Mouse (Mus musculus) CD4-positive, CD25-positive, alpha-beta regulatory T cell, adult 2 months (primary cell): Measurements from ENCODE around the gene Acsbg2.
A peak's percentile ranks its signal among the peaks of the same experiment; 100 is the strongest.
"Not testable (repeated sequence)": the region's sequence is repeated elsewhere in the genome, so short reads cannot be mapped to it uniquely, and the experiment has no call there.

Source experiments
- DNase-seq: peaks from one replicate; pipeline ENCODE4 v3.0.0-alpha.2; 2012; ENCODE audit warnings: low read depth, low spot score

The Acsbg2 gene

DNA sequence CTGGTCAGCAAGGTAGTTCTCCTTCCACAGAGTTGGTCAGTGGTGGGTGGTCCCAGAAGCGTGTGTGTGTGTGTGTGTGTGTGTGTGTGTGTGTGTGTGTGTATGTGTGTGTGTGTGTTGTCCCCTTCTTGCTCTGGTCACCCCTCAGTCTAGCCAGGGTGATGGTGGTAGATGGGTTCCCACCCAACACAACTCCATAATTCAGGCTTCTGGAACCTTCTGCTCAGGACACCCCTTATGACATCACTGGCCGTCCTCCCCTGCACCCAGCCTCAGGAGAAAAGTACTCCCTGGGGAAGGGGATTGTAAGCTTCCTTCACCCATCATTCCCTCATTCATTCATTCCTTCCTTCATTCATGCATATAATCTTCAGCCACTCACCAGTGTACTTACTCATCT is at the start of gene Acsbg2:
Gene Acsbg2 (minus strand): TSS at position 211 of the 400 bp plus-strand sequence.
- DNase-seq = no peak

DNA sequence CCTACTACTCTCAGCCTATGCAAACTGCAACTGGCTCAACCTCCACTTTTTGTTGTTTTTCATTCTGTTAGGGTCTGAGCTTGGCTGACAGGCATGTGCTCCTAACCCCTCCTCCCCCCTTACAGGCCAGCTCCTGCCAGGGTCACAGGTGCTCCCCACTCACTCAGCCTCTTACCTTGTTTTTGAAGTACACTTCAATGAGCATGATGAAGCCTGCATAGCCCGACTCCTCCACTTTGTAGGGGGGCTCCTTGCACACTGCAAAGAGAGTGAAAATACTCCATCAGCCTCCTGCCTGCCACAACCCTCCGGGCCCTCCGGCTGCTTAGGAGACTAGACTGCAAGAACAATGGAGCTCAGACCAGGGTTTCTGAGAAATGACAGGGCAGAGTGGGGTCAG is 45.5 kb upstream of the Acsbg2 start:
- no peak for DNase-seq

DNA sequence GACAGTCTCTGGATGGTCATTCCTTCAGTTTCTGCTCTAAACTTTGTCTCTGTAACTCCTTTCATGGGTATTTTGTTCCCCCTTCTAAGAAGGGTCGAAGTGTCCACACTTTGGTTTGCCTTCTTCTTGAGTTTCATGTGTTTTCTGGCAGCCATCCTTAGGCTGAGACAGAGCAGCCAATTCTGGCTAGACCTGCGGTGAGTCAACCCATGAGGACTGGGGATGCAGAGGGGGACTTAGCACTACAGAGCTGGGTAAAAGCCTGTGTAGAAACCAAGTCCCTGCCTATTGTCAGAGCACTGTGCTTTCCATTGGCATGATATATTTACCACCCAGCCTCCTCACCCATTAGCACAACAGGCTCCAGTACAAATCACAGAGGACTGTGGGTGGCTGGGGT is 42.9 kb upstream of the Acsbg2 start:
- DNase-seq = no peak

DNA sequence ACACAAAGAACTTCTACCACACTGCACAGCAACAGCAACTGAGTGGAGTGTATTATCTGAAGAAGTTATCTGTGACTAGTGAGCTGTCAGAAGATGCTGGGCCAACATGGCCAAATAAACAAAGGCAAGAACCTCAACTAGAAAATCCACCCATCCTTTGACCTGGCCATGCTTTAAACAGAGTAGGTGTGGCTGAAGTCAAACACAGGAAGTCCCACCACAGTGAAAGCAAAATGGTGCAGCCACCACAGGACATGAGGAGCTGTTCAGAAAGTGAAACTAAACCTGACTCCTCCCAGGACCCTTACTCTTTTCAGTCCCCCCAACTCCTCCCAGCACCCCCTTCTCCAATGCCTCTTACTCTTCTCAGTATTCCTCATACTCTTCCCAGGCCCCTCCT is 39.2 kb upstream of the Acsbg2 start:
- DNase-seq = peak; percentile 19

DNA sequence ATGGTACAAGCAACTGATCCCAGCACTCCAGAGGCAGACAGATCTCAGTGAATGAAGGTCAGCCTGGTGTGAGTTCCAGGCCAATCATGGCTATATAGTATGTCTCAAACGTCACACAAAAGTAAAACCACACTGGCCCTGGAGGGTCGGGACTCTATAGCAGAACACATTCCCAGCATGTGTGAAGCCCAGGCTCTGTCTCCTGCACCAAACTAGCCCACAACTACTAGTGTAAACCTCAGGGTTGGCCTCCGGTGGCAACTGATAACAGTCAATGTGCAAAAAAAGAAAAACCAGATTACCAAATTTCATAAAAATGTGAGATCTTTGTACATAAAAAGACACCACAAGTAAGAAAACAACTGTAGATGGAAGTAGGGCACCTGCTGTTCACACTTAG is 38.8 kb upstream of the Acsbg2 start:
- DNase-seq = no peak

DNA sequence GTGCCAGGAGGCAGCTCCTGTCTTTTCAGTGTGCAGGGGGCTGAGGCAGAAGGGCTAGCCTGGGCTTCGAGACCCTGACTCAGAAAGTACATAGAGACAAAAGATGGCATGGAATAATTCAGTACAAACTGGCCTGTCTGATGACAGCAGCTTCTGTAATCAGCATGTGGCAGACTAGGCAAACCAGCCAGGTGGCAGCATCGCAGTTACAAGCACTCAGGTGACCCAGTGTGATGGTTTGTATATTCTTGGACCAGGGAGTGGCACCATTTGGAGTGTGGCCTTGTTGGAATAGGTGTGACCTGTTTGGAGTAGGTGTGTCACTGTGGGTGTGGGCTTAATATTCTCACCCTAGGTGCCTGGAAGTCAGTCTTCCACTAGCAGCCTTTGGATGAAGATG is 35.5 kb upstream of the Acsbg2 start:
- not testable (repeated sequence) for DNase-seq

DNA sequence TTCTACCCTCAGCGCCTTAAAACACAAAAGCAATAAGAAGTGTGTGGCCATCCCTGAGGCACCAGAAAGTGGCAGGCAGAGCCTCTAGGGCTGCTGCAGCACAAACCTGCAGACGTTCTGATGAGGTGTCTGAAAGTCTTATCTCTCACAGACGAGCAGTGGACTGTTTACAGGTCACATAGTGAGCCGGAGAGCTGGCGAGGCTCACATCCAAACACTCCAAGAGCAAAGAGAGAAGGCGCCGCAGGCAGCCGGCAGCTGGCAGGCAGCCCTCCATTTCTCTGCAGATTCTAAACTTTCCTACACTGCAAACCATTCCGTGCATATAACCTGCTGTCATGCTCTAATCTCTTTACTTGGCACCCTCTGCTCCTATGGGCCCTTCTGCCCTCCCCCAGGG is 33.6 kb upstream of the Acsbg2 start:
- DNase-seq = no peak

DNA sequence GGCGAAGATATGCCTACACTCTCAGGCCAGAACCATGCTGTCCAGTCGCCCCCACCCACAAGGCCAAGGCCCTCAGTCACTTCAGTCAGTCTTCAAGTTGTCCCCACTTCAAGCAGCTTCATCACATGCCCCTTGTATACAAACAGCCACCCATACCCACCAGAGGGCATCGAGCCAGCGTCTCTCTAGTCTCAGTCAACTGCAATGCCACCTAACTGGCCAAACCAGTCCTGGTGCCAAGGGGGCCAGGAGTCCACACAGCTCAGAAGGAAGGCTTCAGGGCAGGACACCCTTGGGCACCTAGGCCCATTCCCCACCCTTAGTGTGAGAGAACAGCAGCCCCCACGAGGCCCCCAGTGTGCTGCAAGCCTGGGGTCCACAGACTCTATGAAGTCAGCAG is 32.8 kb upstream of the Acsbg2 start:
- no peak for DNase-seq

DNA sequence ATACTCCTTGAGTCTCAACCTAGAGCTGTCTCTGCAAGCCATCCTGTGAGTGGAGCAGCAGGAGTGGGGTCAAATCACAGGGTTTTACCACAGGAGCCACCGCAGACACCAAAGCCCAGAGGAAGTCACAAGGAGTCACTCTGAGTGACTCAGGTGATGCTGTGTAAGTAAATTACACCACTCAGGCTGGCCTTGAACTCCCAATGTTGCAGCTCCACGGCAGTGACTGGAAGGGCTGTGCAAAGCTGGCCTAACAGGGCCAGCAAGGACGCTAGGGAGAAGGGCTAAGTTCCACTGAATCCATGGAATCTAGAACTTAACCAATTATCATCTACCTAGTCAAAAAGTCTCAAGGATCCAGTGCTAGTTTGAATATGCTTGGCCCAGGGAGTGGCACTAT is 31.9 kb upstream of the Acsbg2 start:
- DNase-seq = no peak

DNA sequence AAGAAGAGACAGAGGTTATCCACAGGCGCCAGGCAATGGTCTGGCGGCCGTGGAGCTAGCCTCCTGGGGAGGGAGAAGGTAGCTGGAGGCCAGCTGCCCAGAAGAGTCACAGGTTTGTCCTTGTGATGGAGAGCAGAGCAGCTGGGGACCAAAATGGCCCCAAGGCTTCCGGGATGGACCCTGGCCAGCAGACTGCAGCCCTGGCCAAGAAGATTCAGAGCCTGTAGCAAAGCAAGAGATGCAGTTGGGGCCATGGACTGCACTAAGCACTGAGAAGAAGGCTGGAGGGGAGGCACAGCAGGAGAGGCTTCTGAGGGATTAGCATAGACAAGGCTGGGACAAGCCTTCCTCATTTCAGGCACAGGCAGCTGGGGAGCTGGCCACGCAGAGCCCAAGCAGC is 28.5 kb upstream of the Acsbg2 start:
- no peak for DNase-seq

DNA sequence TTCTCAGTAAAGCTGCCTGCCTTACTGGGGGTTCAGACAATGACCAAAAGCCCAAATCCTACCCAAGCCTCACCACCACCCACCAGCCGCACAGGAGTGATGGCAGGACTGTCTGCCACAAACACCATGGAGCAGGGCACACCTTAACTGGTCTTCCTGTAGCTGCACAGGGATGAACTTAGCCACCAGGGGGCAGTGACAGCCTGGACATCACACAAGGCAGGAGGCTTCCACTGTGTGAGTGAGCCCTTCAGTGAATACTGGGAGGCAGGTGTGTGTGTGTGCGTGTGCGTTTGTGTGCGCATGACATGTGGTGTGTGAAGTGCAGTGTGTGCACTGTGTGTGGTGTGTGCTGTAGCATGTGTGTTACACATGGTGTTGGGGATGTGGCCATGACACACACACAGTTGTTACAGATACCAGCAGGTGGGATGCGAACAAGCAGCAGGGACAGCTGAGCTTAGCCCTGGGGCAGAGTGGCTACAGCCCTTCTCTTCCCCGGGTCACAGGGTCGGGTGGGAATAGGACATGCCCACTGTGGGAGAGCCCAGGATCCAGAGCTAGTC is 23.5 kb upstream of the Acsbg2 start:
- peak; percentile 90 for DNase-seq

DNA sequence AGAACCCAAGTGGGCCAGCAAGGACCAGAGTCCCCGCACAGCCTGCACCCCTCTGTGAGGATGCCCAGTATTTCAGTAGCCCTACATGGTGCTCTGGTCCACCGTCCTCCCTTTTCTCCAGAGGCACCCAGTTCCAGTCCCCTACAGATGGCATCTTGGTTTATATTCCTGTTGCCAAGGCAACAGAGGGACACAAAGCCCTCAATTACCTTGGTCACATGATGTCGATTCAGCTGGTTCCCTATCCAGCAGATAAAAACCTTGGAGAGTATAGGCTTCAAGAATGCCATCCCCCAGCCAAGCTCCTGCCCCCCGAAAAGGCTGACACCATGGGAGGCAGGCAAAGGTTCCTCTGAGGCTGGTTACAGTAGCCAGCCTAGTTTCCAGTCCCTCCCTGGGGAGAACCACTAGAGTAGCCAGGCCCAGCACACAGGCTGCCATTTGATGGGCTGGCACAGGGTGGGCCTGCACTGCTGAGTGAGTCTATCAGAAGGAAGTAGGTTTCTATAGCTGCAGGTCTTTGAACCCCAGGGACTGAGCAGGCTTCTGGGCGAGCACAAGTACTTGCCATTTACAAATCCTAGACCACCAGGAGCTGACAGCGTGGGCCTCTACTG is 22.4 kb upstream of the Acsbg2 start:
- no peak for DNase-seq

DNA sequence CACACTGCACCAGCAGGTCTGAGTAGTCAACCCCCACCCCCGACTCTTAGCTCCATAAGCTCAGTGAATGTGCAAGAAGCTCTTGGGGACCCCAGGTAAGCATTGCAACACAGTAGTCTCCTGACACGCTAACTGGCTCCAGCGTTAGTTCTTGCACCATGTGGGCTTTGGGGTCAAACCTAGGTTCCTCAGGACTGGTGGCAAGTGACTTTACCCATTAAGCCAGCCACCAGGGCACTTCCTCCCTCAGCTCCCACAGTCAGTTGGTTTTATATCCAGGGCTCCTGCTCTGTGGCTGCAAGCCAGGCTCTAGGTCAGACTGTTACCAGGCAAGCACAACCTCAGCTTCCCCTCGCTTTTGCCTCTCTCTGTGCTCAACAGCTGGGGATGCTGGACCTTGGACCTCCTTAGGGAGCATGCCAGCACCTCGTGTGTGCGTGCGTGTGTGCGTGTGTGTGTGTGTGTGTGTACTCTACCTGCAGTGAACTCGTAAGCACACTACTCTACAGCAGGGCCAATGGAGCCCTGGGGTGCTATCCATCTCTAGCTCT is 21.2 kb upstream of the Acsbg2 start:
- DNase-seq = no peak

DNA sequence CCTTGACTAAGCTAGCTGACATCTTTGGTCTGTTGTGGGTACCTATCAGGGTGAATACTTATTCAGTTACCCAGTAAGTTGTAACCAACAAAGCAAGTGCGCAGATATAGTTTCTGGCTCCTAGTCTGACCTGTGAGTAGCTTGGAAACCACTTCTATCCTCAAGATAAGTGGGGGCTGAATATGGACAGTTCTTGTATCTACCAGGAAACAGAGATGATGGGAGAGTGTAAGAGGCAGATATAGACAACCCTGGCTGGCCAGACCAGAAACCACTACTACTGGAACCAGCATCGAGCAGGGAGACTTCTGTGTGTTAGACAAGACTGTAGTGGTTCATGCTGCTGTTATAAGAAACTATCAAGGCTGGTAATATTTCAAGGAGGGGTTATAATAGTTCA is 15.8 kb upstream of the Acsbg2 start:
- DNase-seq = no peak

DNA sequence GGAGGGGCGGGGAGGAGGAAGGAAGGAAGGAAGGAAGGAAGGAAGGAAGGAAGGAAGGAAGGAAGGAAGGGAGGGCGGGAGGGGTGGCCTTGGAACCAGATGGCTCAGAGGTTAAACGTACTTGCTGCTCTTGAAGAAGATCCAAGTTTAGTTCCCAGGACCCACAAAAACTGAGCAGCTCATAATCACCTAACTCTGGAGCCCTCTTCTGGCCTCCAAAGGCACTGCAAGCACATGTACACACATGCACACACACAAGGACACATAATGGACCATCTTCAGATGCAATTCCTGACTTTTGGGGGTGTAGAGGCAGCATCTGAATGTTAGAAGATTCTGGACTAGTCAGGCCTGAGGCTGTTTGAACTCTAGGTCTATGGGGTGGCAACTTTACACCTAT is 13.8 kb upstream of the Acsbg2 start:
- DNase-seq = no peak

DNA sequence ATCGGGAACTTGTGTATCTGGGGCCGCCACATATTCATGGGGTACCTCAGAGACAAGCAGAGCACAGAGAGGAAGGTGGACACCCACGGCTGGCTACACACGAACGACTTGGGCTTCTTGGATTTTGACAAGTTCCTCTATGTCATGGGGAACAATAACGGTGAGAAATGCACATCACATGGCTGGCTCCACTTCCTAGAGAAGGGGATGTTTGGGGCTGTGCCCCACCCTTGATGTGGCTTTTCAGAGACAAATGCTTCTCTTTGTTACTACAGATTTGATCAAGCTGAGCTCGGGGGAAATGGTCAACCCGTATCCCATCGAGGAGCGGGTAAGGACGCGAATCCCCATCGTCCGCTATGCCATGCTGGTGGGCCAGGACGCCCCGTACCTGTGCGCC is 10.6 kb upstream of the Acsbg2 start:
- peak; percentile 30 for DNase-seq

DNA sequence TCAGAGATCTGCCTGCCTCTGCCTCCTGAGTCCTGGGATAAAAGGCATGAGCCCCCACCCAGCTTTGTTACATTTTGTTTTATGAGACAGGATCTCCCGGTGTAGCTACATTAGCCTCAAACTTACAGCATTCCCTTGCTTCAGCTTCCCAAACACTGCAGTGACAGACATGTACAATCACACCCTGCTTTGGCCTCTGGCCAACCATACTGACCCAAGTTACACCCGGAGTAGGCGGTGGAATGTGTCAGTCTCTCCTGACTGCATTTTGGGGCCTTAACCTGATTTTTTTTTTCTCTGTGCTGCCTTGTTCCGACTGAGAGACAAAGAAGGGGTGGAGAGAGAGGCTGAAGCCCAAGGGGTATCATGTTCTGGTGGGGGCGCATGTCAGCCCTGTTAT is 10.1 kb upstream of the Acsbg2 start:
- DNase-seq = no peak

DNA sequence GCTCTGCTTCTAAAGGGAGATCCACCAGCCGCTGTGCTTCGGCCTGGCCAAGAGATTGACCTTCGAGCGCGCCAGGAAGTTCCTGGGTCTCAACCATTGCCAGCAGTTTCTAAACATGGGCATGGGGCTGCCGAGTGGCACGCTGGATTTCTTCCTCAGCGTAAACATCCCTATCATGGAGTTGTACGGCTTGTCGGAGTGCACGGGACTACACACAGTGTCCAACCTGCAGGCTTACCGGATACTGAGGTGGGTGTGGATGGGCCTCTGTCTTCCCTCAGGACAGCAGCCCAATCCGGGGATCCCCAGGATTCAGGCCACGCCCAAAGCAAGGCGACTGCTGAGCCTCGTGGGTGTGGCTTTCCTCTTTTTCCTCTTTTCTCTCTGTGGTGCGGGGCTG is 9.4 kb upstream of the Acsbg2 start:
- peak; percentile 20 for DNase-seq

DNA sequence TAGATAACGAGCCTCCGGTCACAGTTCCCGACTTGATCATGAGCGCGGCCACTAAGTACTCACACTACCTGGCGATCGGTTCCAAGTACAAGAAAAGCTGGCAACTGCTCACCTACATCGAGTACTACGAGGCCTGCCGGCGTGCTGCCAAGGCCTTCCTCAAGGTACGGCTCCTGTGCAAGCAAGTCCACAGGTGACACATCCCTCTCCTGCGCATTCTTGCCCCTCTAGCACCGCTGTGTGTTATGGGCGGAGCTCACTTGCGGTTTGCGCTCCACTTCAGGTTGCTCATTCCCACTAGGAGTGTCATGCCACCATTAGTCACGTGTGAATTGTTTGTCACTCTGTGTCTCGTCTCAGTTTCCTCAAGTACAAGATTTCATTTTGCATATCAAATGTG is 3.2 kb upstream of the Acsbg2 start:
- no peak for DNase-seq

DNA sequence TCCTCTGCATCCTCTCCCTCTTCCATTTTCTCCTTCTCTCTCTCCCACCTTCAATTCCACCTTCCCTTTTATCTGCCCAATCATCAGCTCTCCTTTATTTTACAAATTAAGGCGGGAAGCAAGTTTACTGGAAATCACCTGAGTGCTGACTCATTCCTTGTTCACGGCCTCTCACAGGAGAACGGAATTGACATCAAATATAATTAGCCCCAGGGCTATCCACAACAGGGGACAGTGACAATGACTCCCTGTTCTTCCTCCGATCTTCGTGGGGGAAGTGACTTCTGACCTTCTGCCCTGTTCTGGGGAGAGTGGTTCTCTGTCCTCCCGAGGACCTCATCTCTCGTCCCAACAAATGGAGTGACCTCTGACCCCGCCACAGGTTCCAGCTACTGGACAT is 2.7 kb upstream of the Acsbg2 start:
- no peak for DNase-seq

DNA sequence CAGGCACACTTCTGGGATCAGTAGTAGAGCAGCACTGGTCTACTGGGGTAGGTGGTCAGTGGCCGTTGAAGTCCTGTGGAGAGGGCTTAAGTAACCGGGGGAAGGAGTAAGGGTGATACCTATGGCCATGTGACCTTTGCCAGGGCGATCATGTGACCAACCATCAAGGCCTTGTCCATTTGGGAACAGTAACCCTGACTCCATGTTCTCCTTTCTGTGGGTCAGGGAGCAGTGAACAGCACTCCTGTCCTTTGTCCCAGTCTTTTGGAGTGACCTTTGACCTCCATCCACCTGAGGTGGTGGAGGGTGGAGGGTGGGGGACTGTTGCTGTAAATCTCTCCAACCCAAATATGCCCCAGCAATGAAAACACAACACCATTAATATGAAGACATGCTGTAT is 2.2 kb upstream of the Acsbg2 start:
- no peak for DNase-seq

DNA sequence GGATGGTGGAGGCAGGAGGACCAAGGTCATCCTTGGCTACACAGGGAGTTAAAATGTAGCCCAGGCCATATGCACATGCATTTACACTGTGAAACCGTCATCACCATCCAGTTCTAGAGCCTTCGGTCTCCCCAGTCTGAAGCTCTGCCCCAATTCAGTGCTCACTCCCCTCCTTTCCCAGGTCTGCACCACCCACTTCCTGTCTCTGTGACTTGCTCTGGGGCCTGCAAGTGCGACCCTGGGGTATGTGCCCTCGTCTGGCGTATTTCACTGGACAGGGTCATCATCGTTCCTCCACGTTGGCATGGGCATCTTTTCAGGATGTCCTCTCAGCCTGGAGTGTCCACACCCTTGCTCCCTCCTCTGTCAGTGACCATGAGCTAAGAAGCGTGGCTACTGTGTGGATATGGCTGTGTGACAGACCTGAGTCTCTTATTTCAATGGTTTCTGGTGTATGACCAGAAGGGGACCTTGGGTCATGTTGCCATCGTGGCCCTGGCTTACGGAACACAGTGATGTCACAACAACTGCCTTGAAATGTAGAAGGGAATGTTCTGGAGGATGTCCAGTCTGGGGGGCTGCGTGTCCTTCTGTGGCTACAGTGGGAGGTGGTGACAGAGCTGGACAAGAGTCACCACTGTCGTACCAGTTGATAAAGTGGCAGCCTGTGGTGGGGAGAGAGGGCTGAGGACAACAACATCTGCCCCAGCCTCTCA is 847 bp upstream of the Acsbg2 start, which contains the start of gene 1700061G19Rik:
Gene 1700061G19Rik (plus strand): TSS at position 542 of the 716 bp plus-strand sequence.
- no peak for DNase-seq

DNA sequence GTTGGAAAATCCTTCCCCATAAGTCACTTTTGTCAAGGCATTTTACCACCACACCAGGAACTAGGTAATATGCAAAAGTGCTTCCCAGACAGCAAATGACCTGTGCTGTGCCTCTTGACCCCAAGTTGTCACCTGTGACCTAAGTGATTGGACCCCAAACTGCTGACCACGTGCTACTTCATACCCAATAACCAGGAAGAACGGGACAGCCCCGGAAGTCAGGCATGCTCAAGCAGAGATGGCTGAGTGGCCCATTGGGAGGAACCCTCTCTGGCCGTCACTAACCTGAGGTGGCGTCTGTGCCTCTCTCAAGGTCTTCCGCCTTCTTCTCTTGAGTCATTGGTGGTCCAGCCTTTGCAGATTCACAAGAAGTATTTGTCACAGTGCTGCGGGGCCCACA is 1.7 kb downstream of the Acsbg2 start:
- no peak for DNase-seq
